Mouse (Mus musculus) forebrain, embryonic 14.5 days (tissue): ENCODE results near the gene Iyd. TPM values are rescaled to one million over a fixed set of nuclear protein-coding genes. Genes with fewer than 3 reads are reported as not detected.

Experiments
- polyA plus RNA-seq: library from polyadenylated mRNA; unstranded; fragments of >200 nt; fragmentation: Nextera tagmentation; extraction: Ambion mirVana; gene quantifications from 2 replicates; pipeline ENCODE4 v1.2.1, GENCODE M21; 2014

Gene Iyd
- polyA plus RNA-seq, 1 experiment from 2014 or later, result 0.91 TPM

Other genes with a start within 250 kb of the Iyd start
- gene Ppp1r14c, start 174.2 kb upstream of the Iyd start, polyA plus RNA-seq, result 46.0 and 62.9 TPM in 2 replicates
- gene Plekhg1, start 200.1 kb downstream of the Iyd start, polyA plus RNA-seq, result 3.1 and 4.4 TPM in 2 replicates